Mouse (Mus musculus): ENCODE data around the gene Fam83b. TPM values are rescaled to one million over a fixed set of nuclear protein-coding genes. Genes with fewer than 3 reads are reported as not detected.

Gene Fam83b
- total and polyA plus RNA-seq, 3 experiments, result 0.08 to 0.41 (median 0.40) TPM

DNA sequence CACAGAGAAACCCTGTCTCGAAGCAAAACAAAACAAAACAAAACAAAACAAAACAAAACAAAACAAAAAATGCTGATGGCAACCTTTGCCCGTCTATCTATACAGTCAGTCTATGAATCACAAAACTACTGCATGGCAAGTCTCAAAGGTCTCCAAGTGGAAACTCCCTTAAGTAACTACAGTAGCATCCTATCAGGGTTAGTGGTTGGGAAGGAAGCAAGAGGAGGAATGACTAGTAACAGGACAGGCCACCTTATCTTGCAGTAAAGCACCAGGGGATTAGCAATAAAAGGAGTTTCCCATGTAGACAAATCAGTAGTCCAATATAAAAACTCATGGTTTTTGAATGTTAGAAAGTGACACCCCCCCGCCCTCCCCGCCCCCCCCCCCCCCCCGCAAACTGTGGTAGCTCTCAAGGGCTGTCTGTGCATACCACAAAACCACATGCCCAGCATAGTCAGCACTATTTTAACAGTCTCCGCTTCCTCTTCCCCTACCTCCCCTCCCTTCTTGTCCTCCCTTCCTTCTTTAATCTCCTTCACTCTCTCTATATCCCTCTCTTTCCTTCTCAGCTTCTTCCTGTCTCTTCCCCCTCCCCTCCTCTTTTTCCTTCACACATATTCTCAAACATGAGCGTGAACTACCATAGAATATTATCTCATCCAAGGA is 26.8 kb downstream of the Fam83b start:
- Histone ChIP-seq H3K27me3 (replicated peaks) (no peaks in the 10 kb centered on the region), H3K4me1 (ENCODE audit: control insufficient read depth in 1 of 2, insufficient read depth in 2 of 2) (peaks cover 0 to 10% of the 10 kb centered on the region in 2 experiments; a peak in 2 of 4 replicates), H3K27ac (ENCODE audit: insufficient read depth, low read depth) (no peak overlapping the region), H3K9ac (ENCODE audit: insufficient read depth, low read depth) (no peak overlapping the region), H3K4me3 (replicated peaks in 1 of 3; ENCODE audit: low read depth in 2 of 3, low read length in 2 of 3, poor library complexity in 1 of 3) (no peak overlapping the region), H3K79me2 (replicated peaks; ENCODE audit: control insufficient read depth, extremely low read depth, insufficient read depth, poor library complexity, severe bottlenecking) (no peaks in the 10 kb centered on the region), H3K36me3 (replicated peaks in 1 of 2; ENCODE audit: control insufficient read depth in 1 of 2, insufficient read depth in 1 of 2, low read length in 1 of 2) (no peaks in the 10 kb centered on the region), H3K9me3 (replicated peaks; ENCODE audit: low read length) (no peaks in the 10 kb centered on the region), H3K4me2 (ENCODE audit: insufficient read depth, low read depth, poor library complexity, severe bottlenecking) (peak overlapping the region; percentile 29; the same call in 1 of the 2 replicates)
- DNase-seq (ENCODE audit: extremely low read depth), result peak; percentile 31
- dilution Hi-C loops (cut with MboI; ENCODE audit: extremely low pct_ligation_motif_present, extremely low pct_unique_long_range_greater_than_20kb, low sequenced_read_pairs) (no loop called here), in situ Hi-C loops (cut with MboI; ENCODE audit: low pct_ligation_motif_present, low pct_unique_long_range_greater_than_20kb, low sequenced_read_pairs) (no loop called here)
- TF ChIP-seq EP300 (IDR thresholded peaks at IDR 0.05; ENCODE audit: low read length), result no peak
- peak; percentile 50; the same call in 1 of the 2 replicates for TF ChIP-seq MAFK (IDR thresholded peaks at IDR 0.05; ENCODE audit: insufficient replicate concordance, low read length)

DNA sequence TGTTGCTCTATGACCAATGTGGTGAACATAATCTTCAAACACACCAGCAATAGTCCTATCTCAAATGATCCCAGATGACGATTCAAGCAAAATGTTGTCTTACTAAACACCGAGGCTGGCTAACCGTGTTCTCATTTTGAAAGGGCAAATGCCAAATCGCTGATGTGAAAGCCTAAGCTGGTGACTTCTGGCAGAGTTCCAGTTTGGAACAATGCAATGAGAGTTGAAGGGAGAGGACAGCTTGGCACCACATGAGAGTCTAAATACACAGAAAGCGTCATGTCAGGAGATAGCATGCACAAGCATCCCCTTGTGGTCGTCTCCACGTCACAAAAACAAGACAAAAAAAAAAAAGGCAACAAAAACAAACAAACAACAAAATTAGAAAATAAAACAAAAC is 27.6 kb downstream of the Fam83b start:
- no peaks in the 10 kb centered on the region for H3K79me2 ChIP-seq (replicated peaks; ENCODE audit: control insufficient read depth, extremely low read depth, insufficient read depth, poor library complexity, severe bottlenecking)
- no peaks in the 10 kb centered on the region for H3K9me3 ChIP-seq (replicated peaks; ENCODE audit: low read length)
- no peak for TF ChIP-seq TBP (conservative IDR thresholded peaks at IDR 0.05; ENCODE audit: low read depth, low read length)
- no peak for TF ChIP-seq NELFE (IDR thresholded peaks at IDR 0.05; ENCODE audit: low read depth, low read length)
- TF ChIP-seq CHD2 (IDR thresholded peaks at IDR 0.05; ENCODE audit: low read length), result no peak
- TF ChIP-seq USF1 (IDR thresholded peaks at IDR 0.05; ENCODE audit: low read depth, low read length), result no peak
- no peak overlapping the region for H3K4me2 ChIP-seq (ENCODE audit: insufficient read depth, low read depth, poor library complexity, severe bottlenecking)
- peaks cover 0 to 12% of the 10 kb centered on the region in 2 experiments; a peak in 2 of 4 replicates for H3K4me1 ChIP-seq (ENCODE audit: control insufficient read depth in 1 of 2, insufficient read depth in 2 of 2)
- H3K27me3 ChIP-seq (replicated peaks), result no peaks in the 10 kb centered on the region
- in situ Hi-C loops (cut with MboI; ENCODE audit: low pct_ligation_motif_present, low pct_unique_long_range_greater_than_20kb, low sequenced_read_pairs), result no loop called here
- no peak overlapping the region for H3K9ac ChIP-seq (ENCODE audit: insufficient read depth, low read depth)
- H3K27ac ChIP-seq (ENCODE audit: insufficient read depth, low read depth), result no peak overlapping the region
- no peak overlapping the region for H3K4me3 ChIP-seq (replicated peaks in 1 of 3; ENCODE audit: low read depth in 2 of 3, low read length in 2 of 3, poor library complexity in 1 of 3)
- dilution Hi-C loops (cut with MboI; ENCODE audit: extremely low pct_ligation_motif_present, extremely low pct_unique_long_range_greater_than_20kb, low sequenced_read_pairs), result no loop called here
- H3K36me3 ChIP-seq (replicated peaks in 1 of 2; ENCODE audit: control insufficient read depth in 1 of 2, insufficient read depth in 1 of 2, low read length in 1 of 2), result no peaks in the 10 kb centered on the region
- DNase-seq (ENCODE audit: extremely low read depth), result no peak

- Histone ChIP-seq H3K36me3 (replicated peaks in 1 of 2; ENCODE audit: control insufficient read depth in 1 of 2, insufficient read depth in 1 of 2, low read length in 1 of 2) (no peaks in the 10 kb centered on the region), H3K79me2 (replicated peaks; ENCODE audit: control insufficient read depth, extremely low read depth, insufficient read depth, poor library complexity, severe bottlenecking) (no peaks in the 10 kb centered on the region), H3K4me1 (ENCODE audit: control insufficient read depth in 1 of 2, insufficient read depth in 2 of 2) (peaks cover 0 to 14% of the 10 kb centered on the region in 2 experiments; a peak in 2 of 4 replicates), H3K4me3 (replicated peaks in 1 of 3; ENCODE audit: low read depth in 2 of 3, low read length in 2 of 3, poor library complexity in 1 of 3) (no peak overlapping the region), H3K27me3 (replicated peaks) (no peaks in the 10 kb centered on the region), H3K4me2 (ENCODE audit: insufficient read depth, low read depth, poor library complexity, severe bottlenecking) (no peak overlapping the region), H3K27ac (ENCODE audit: insufficient read depth, low read depth) (no peak overlapping the region), H3K9me3 (replicated peaks; ENCODE audit: low read length) (no peaks in the 10 kb centered on the region), H3K9ac (ENCODE audit: insufficient read depth, low read depth) (no peak overlapping the region)
- no peak for DNase-seq (ENCODE audit: extremely low read depth)
- in situ Hi-C loops (cut with MboI; ENCODE audit: low pct_ligation_motif_present, low pct_unique_long_range_greater_than_20kb, low sequenced_read_pairs), result no loop called here
- dilution Hi-C loops (cut with MboI; ENCODE audit: extremely low pct_ligation_motif_present, extremely low pct_unique_long_range_greater_than_20kb, low sequenced_read_pairs), result no loop called here
- TF ChIP-seq KAT2A (IDR thresholded peaks at IDR 0.05; ENCODE audit: insufficient replicate concordance, low read length) (no peak), ELF1 (IDR thresholded peaks at IDR 0.05; ENCODE audit: low read depth, low read length) (no peak), POLR2AphosphoS2 (IDR thresholded peaks at IDR 0.05; ENCODE audit: low read depth, low read length) (no peak)
Observed at GRCm38 (mm10) chr9:76536032-76536431, 30.9 kb downstream of the Fam83b start.
